17 mouse cellular contexts compared by ENCODE assay signal in genomic region chr10:85596301-85596700, GRCm38 (mm10).
"Had no signal": no experiment of that assay in that cellular context is flagged by ENCODE, and none has a peak within 500 bp of the region (broad histone marks: within the 10 kb centered on the region; RNA-seq: fewer than 3 reads in every experiment).

No protein-coding gene starts in this region.

- H3K36me3 ChIP-seq: neural tube, embryonic 12.5 days; neural tube, embryonic 13.5 days; neural tube, embryonic 15.5 days; stomach, embryonic 15.5 days had no signal

- H3K4me1 ChIP-seq: neural tube, embryonic 12.5 days had no signal

- H3K9ac ChIP-seq: neural tube, embryonic 12.5 days; neural tube, embryonic 13.5 days; neural tube, embryonic 15.5 days; stomach, embryonic 15.5 days had no signal

- H3K9me3 ChIP-seq: neural tube, embryonic 12.5 days; neural tube, embryonic 13.5 days; neural tube, embryonic 15.5 days; stomach, embryonic 15.5 days had no signal

- H3K4me2 ChIP-seq: neural tube, embryonic 12.5 days; neural tube, embryonic 13.5 days; neural tube, embryonic 15.5 days; stomach, embryonic 15.5 days had no signal

- H3K27me3 ChIP-seq: neural tube, embryonic 12.5 days; neural tube, embryonic 15.5 days; stomach, embryonic 15.5 days had no signal

- H3K27ac ChIP-seq: neural tube, embryonic 12.5 days; neural tube, embryonic 13.5 days; neural tube, embryonic 15.5 days; stomach, embryonic 15.5 days; stomach, postnatal 0 days had no signal

- H3K4me3 ChIP-seq: neural tube, embryonic 12.5 days; neural tube, embryonic 13.5 days; neural tube, embryonic 15.5 days; stomach, embryonic 15.5 days had no signal

- DNase-seq: retina, postnatal 1 day; right cerebral cortex, adult 18-20 months; right cerebral cortex, postnatal 14 days; right cerebral cortex, postnatal 25 days; right cerebral cortex, postnatal 4 days; spleen, adult 18-20 months; thymus, adult 18-20 months; thymus, adult 2 months; thymus, postnatal 14 days; thymus, postnatal 25 days; thymus, postnatal 36 days; thymus, postnatal 4 days had no signal
